Mouse (Mus musculus) lung, adult 2 months (tissue): ENCODE measurements at regions not wholly inside any gene's neighbourhood (a gene's known extent, or its start where the extent isn't known, plus 50 kb on each side); places are given as distances from the start of the nearest gene placed in this dataset.

Experiments used
- CTCF ChIP-seq: fragments of 200-500 bp; IDR thresholded peaks from 2 replicates; pipeline ENCODE4 v1.5.1; 2011; ENCODE audit warnings: mild to moderate bottlenecking, low read length, control low read depth; ENCODE audit not compliant: insufficient read depth
- POLR2A ChIP-seq: fragments of 200-500 bp; IDR thresholded peaks from 2 replicates; pipeline ENCODE4 v1.6.1; 2011; ENCODE audit warnings: low read depth, mild to moderate bottlenecking, control low read depth, low read length, borderline replicate concordance; ENCODE audit errors: extremely low read depth

DNA sequence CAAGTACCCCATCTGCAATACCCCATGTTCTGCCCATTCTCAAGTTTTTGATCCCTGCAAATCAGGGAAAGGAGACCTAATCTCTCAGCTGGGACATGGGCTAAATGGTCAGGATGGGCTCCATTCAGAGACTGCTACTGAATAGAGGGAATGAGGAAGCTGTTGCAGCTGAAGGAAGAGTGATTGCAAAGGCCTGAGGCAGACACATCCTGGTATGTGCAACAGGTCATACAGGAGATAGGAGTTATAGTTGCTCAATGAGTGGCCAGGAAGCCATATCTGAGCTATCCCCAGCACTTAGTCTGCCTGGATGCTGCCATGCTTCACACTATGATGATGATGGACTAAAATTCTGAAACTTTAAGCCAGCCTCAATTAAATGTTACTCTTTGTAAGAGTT lies 225.1 kb downstream of the Cxcl12 start:
- TF ChIP-seq POLR2A (no peak), CTCF (no peak)
